Mouse (Mus musculus) CH12.LX (cell line): ENCODE results near the gene Tmem239.

Experiments
- BHLHE40 ChIP-seq: IDR thresholded peaks from 2 replicates; pipeline ENCODE4 v1.6.1; 2011; ENCODE audit warnings: mild to moderate bottlenecking, low read depth, low read length, improper control_type of control experiment
- CHD2 ChIP-seq: IDR thresholded peaks from 2 replicates; pipeline ENCODE4 v1.6.1; 2011; ENCODE audit warnings: low read length, improper control_type of control experiment
- CTCF ChIP-seq, 2 experiments: IDR thresholded peaks in 1 of 2; conservative IDR thresholded peaks in 1 of 2; 2 replicates each; pipeline ENCODE4 v1.5.1; 2011 to 2012; ENCODE audit warnings: low read depth in 2 of 2, low read length in 2 of 2, improper control_type of control experiment in 1 of 2, inconsistent platforms in 1 of 2, mild to moderate bottlenecking in 1 of 2, moderate library complexity in 1 of 2
- E2F4 ChIP-seq: IDR thresholded peaks from 2 replicates; pipeline ENCODE4 v1.6.1; 2011; ENCODE audit warnings: low read depth, low read length, improper control_type of control experiment; ENCODE audit not compliant: insufficient replicate concordance
- JUND ChIP-seq: conservative IDR thresholded peaks from 2 replicates; pipeline ENCODE4 v1.6.1; 2011; ENCODE audit warnings: low read depth, low read length, improper control_type of control experiment
- NELFE ChIP-seq: IDR thresholded peaks from 2 replicates; pipeline ENCODE4 v1.6.1; 2011; ENCODE audit warnings: low read depth, low read length, improper control_type of control experiment
- NRF1 ChIP-seq: IDR thresholded peaks from 2 replicates; pipeline ENCODE4 v1.6.1; 2014; ENCODE audit warnings: low read depth, mild to moderate bottlenecking, inconsistent platforms, low read length, improper control_type of control experiment, moderate library complexity
- POLR2A ChIP-seq: IDR thresholded peaks from 2 replicates; pipeline ENCODE4 v1.6.1; 2011; ENCODE audit warnings: low read depth, mild to moderate bottlenecking, improper control_type of control experiment, low read length
- POLR2AphosphoS2 ChIP-seq: IDR thresholded peaks from 2 replicates; pipeline ENCODE4 v1.6.1; 2011; ENCODE audit warnings: low read depth, low read length, improper control_type of control experiment
- TBP ChIP-seq: conservative IDR thresholded peaks from 2 replicates; pipeline ENCODE4 v1.6.1; 2011; ENCODE audit warnings: low read depth, low read length, improper control_type of control experiment
- ZC3H11A ChIP-seq: IDR thresholded peaks from 2 replicates; pipeline ENCODE4 v1.6.1; 2012; ENCODE audit warnings: low read depth, mild to moderate bottlenecking, inconsistent platforms, low read length, improper control_type of control experiment

GRCm38 (mm10) chr2:130386212-130386611 is 20.1 kb upstream of the Tmem239 start:
- TF ChIP-seq JUND = no peak
- TF ChIP-seq ZC3H11A = no peak
- TF ChIP-seq BHLHE40 = no peak
- TF ChIP-seq POLR2AphosphoS2 = no peak
- TF ChIP-seq POLR2A = no peak
- TF ChIP-seq TBP = no peak
- no peak for TF ChIP-seq E2F4
- no peak for TF ChIP-seq CTCF (conservative IDR thresholded peaks at IDR 0.05 in 1 of 2, IDR thresholded peaks at IDR 0.05 in 1 of 2; ENCODE audit: low read depth in 2 of 2, low read length in 2 of 2)
- no peak for TF ChIP-seq NRF1
- no peak for TF ChIP-seq NELFE
- TF ChIP-seq CHD2 = no peak
